Mouse (Mus musculus): ENCODE data around the gene Srcin1.

Gene Srcin1

GRCm38 (mm10) chr11:97556569-97557408, 19.2 kb downstream of the Srcin1 start:
- peak; percentile 42 to 61 for DNase-seq (ENCODE audit: low spot score in 2 of 2)

GRCm38 (mm10) chr11:97555144-97555543, 20.8 kb downstream of the Srcin1 start:
- DNase-seq (ENCODE audit: low spot score in 2 of 2), result no peak

- no peak for DNase-seq (ENCODE audit: low spot score in 2 of 2)
These were observed 23.8 kb downstream of the Srcin1 start for GRCm38 (mm10) chr11:97552151-97552550.

GRCm38 (mm10) chr11:97548757-97549156, 27.2 kb downstream of the Srcin1 start:
- no peak for DNase-seq (ENCODE audit: low spot score in 2 of 2)

- DNase-seq (ENCODE audit: low spot score in 2 of 2), result no peak
These were observed 27.9 kb downstream of the Srcin1 start for GRCm38 (mm10) chr11:97547957-97548706.

GRCm38 (mm10) chr11:97546804-97547411, 29.1 kb downstream of the Srcin1 start:
- DNase-seq (ENCODE audit: low spot score in 2 of 2), result no peak

GRCm38 (mm10) chr11:97545808-97546560, 30.0 kb downstream of the Srcin1 start:
- no peak for DNase-seq (ENCODE audit: low spot score in 2 of 2)

GRCm38 (mm10) chr11:97543883-97544282, 32.1 kb downstream of the Srcin1 start:
- DNase-seq (ENCODE audit: low spot score in 2 of 2), result no peak

- DNase-seq (ENCODE audit: low spot score in 2 of 2), result no peak
These were observed 32.7 kb downstream of the Srcin1 start for GRCm38 (mm10) chr11:97543181-97543733.

- DNase-seq (ENCODE audit: low spot score in 2 of 2), result no peak
These were observed 33.5 kb downstream of the Srcin1 start for GRCm38 (mm10) chr11:97542171-97543150.

GRCm38 (mm10) chr11:97540604-97541003, 35.4 kb downstream of the Srcin1 start:
- no peak for DNase-seq (ENCODE audit: low spot score in 2 of 2)

- no peak for DNase-seq (ENCODE audit: low spot score in 2 of 2)
These were observed 35.9 kb downstream of the Srcin1 start for GRCm38 (mm10) chr11:97540136-97540535.

GRCm38 (mm10) chr11:97539622-97540021, 36.4 kb downstream of the Srcin1 start:
- DNase-seq (ENCODE audit: low spot score in 2 of 2), result no peak

GRCm38 (mm10) chr11:97537580-97538089, 38.4 kb downstream of the Srcin1 start:
- DNase-seq (ENCODE audit: low spot score in 2 of 2), result no peak

GRCm38 (mm10) chr11:97536835-97537579, 39.0 kb downstream of the Srcin1 start:
- DNase-seq (ENCODE audit: low spot score in 2 of 2), result no peak

- no peak for DNase-seq (ENCODE audit: low spot score in 2 of 2)
These were observed 39.8 kb downstream of the Srcin1 start for GRCm38 (mm10) chr11:97536083-97536747.

- DNase-seq (ENCODE audit: low spot score in 2 of 2), result no peak
These were observed 40.3 kb downstream of the Srcin1 start for GRCm38 (mm10) chr11:97535660-97536059.

GRCm38 (mm10) chr11:97535308-97535630, 40.7 kb downstream of the Srcin1 start:
- DNase-seq (ENCODE audit: low spot score in 2 of 2), result no peak

All from spleen, postnatal 14 days (tissue).